Mouse (Mus musculus) frontal cortex, postnatal 36 days (tissue): ENCODE results near the gene Rgs12.

ENCODE experiments used
- DNase-seq, 2 experiments: peaks; one replicate each; pipeline ENCODE4 v3.0.0; 2022; ENCODE audit warnings: low spot score in 2 of 2

The Rgs12 gene

GRCm38 (mm10) chr5:35033068-35033467, 83.8 kb downstream of the Rgs12 start:
- no peak for DNase-seq

- DNase-seq, result no peak
Measured at GRCm38 (mm10) chr5:35033619-35034018, 84.4 kb downstream of the Rgs12 start.

GRCm38 (mm10) chr5:35035141-35035540, 85.9 kb downstream of the Rgs12 start:
- no peak for DNase-seq

DNA sequence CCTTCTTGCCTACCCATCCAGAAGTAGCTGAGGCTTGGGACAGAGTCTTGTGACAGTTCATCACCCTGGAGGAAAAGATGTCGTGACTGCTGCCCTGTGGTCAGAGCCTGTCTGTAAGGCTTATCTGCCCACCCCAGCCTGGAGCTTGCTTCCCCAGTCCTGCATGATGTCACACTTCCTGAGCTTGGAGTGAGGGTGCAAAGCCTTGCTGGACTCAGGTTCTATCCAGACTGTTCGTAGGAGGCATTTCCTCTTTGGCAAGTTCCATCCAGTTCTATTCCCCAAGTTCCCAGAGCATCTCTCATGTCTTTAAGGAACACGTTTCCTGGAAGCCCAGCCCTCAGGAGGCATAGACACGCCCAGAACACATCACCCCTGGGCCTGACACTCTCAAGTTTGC, 86.5 kb downstream of the Rgs12 start:
- DNase-seq, result no peak

DNA sequence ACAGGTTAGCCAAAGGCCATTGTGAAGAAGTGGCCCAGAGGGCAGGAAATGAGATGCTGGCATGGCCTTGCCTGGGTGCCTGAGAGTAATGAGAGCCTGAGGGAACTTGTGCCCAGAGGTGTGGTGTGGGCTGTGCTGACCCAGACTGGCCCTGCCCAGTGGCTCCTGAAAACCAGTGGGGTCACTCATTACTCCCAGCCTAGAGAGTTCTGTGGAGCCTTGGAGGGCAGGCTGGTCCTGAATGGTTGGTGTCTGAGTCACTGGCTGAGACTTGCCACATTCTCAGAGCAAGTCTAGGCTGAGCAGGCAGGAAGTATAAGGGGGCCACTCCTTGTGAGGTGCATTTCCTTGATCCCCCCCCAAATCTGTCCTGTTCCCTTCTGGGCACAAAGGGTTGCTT, 88.2 kb downstream of the Rgs12 start:
- no peak for DNase-seq

GRCm38 (mm10) chr5:35041268-35041829, 92.1 kb downstream of the Rgs12 start, which contains the start of gene Hgfac:
Hgfac (plus strand) TSS chr5:35041509.
- DNase-seq, result no peak

- no peak for DNase-seq
Measured at GRCm38 (mm10) chr5:35042431-35043109, 93.3 kb downstream of the Rgs12 start.

DNA sequence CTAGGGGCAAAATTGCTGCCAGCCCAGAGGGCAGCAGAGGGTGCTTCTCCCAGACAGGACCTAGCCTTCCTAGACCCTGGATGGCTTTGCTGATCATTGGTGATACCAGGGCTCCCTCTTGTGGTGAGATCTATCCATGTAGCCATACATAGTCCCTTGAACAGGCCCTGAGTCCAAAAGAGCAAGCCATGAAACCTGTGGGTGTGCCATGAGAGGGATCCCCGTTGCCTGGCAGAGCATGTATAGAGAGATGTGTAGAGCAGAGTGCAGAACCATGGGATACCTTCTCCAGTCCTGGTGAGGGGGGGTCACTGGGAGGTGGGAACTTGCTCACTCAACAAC, 93.8 kb downstream of the Rgs12 start:
- peak; percentile 69 to 89 for DNase-seq

DNA sequence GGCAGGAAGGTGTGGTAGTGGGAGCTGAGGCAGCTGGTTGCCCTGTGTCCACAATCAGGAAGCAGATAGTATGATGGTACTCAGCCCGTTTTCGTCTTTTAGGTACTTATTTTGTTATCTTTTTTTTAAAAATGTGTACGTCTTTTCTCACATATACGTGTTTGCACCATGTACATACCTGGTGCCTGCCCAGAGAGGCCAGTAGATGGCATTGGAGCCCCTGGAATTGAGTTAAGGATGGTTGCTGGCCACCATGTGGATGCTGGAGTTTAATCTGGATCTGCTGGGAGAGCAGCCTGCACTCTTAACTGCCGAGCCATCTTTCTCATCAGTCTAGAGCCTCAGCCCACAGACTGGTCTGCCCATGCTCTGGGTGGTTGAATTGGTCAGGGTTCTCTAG, 101.3 kb downstream of the Rgs12 start:
- DNase-seq, result no peak

DNA sequence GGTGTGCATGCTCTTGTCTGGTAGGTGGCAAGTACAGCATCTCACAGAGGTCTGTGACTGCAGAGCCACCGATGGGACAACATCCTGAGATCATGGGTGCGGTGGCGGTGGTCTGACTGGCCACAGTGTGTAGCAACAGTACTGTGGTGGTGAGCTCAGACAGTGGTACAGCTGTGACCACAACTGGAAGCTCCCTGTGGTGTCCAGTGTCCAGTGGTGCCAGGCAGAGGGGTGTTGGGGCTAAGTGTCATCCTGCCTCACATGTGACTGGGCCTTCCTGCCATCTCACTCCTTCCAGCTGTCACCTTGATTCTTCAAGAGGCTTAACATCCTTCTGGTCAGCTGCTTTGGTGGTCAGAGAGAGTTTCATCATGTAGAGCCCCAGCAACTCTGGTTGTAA, 105.4 kb downstream of the Rgs12 start:
- no peak for DNase-seq

DNA sequence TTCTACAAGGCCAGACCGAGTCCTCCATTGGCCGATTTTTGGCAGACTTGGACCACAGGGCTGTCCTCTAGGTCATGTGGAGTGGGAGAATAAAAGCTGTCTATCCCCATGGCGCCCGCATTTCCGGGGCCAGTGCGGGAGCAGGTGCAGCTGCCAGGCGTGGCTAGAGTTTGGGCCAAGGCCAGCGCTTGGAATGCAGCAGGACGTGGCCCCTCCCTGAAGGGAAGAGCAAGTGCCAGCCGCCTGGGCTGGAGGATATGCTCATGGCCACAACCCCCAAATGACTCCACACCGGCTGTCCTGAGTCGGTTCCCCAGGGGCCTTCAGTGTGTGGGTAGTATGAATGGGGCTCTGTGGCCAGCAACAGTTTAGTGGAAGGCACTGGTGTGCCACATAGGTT, 105.8 kb downstream of the Rgs12 start:
- DNase-seq, result no peak

DNA sequence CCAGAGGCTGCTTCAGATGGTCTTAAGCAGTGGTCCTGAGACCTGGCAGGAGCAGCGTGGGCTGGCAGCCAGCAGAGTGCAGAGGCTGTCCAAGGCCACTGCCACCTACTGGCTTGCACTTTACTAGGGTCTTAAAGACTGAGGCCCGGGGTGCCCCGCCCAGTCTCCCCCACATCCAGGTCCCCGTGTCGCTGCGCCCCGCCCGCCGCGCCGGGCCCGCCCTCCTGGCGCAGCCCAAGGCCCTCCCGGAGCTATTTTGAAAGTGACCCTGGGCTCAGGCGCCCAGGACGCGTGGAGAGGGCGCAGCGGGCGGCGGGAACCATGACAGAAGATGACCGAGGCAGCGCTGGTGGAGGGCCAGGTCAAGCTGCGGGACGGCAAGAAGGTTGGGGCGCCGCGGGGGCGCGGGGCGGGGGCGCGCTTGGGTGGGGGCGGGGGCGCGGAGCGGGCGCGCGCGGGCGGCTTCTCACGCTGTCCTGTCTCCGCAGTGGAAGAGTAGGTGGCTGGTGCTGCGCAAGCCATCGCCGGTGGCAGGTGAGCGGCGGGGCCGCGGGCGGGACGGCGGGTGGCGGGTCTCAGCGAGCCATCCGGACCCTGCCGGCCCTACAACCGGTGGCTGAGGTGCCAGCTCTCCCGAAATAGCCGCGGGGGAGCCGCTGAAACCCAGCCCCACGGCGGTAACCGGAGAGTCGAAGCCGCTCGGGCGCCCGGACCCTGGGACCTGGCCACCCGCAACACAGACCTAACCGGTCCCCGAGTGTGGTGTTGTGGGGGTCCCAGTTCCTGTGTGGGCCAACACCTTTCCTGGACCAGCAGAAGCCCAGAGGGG, 107.6 kb downstream of the Rgs12 start, which contains the start of gene Dok7:
Gene Dok7, plus strand, starts transcription at position 163 of the 829 bp plus-strand sequence.
- peak; percentile 55 to 58 for DNase-seq

DNA sequence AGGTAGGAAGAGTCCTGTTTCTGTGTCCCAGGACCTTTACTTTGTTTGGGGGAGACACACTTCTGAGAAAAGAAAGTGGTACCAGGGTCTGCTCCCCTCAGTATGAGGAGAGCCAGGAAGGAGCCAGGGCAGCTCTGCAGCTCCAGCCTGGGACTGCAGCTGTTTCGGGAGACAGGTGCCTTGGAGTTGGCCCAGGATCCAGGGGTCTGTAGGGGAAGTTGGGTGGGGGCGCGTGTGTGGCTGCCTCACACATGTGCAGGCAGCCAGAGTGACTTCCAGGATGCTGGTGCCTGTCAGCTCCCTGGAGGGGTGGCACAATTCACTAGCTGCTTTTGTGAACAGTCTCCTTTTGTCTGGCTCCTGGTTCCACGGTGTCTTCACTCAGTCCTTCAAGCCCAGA, 108.3 kb downstream of the Rgs12 start:
- no peak for DNase-seq

DNA sequence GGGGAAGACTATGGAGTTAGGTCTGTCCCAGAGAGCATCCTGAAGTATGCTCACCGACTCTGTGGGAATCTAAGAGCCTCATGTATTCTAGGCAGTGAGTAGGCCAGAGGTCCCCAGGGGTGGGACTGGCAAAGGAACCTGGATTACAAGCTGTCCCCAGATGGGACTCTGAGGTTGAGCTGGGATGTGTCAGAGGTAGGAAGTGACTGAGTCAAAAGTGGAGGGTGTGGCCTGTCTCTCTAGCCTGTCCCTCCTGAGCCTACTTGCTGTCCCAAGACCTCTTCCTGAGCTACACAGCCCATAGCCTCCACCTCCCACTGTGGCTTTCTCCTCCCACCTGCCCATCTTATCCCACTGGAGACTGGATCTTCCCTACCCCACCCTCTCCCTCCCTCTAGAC, 109.0 kb downstream of the Rgs12 start:
- DNase-seq, result no peak

DNA sequence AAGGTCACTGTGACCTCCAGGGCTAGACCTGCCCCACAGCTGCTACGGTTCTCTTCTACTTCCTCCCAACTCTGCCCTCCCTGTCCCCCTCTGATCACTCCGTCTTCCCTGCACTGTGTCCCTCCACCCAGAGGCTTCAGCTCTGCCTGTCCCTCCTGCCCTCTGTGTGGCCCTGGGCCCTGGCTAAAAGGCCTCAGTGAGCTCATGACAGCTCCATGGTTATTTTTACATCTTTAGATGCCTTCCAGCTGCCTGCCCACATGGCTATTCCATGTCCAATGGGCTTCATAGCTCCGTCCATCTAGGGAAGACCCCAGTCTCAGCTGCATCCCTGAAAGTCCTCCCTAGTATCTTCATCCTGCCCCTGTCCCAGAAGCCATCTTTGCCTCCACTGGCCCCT, 110.9 kb downstream of the Rgs12 start:
- DNase-seq, result no peak

- no peak for DNase-seq
Measured at GRCm38 (mm10) chr5:35069841-35070240, 120.6 kb downstream of the Rgs12 start.

- no peak for DNase-seq
Measured at GRCm38 (mm10) chr5:35070314-35070713, 121.1 kb downstream of the Rgs12 start.

- DNase-seq, result peak in 1 of 2 experiments; percentile 33
Measured at GRCm38 (mm10) chr5:35070953-35071352, 121.7 kb downstream of the Rgs12 start.

GRCm38 (mm10) chr5:35071855-35072254, 122.6 kb downstream of the Rgs12 start:
- DNase-seq, result no peak

GRCm38 (mm10) chr5:35073235-35073634, 124.0 kb downstream of the Rgs12 start:
- DNase-seq, result no peak

DNA sequence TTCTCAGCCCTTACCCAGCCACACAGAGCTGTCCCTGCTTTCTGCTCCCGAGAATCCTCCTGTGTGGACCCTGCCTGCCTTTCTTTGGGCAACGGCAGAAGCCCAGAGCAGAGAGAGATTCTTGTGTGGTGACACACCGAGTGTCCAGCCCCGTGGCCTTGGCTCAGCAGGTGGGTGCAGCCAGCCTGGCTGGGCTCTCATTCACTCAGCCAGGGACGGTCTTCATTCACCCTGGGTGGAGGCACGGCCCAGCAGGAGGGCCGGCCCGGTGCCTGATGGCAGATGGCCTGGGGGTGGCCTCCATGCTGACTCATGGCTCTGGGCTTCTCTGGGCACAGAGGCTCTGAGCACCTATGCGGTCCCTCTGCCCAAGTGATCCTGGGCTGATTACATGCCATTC, 124.7 kb downstream of the Rgs12 start:
- DNase-seq, result no peak

DNA sequence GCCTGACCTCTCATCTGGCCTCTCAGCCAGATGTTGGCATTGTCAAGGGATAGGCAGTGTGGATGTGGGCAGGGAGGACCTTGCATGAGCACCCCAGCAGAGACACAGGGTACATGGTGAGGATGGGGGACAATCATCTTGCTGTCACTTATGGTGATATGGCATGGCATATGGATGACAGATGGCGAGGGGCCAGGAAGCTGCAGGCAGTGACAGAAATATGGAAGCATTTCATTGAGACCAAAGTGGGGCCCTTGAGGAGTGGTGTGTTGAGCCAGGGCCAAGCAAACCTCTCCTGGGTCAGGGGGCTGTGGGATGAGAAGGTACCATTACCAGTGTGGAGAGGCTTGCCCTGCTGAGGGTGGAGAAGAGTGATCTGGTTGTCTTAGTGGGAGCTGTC, 127.1 kb downstream of the Rgs12 start:
- no peak for DNase-seq

DNA sequence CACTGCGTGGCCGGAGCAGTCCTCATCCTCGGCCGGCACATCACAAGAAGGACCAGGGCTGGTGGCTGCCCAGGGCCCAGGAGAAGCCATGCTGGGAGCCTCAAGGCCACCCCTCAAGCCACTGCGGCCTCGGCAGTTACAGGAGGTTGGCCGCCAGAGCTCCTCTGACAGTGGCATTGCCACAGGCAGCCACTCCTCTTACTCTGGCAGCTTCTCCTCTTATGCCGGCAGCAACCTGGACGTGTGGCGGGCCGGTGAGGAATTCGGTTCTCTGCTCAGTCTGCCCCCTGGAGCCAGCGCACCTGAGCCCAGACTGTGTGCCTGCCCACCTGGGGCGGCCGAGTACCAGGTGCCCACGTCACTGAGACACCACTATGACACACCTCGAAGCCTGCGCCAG, 129.9 kb downstream of the Rgs12 start:
- no peak for DNase-seq
